Mouse (Mus musculus) urinary bladder, postnatal 25 days (tissue): Measurements from ENCODE around the gene Hes7.

Experiments
- DNase-seq: peaks from one replicate; pipeline ENCODE4 v3.0.0; 2022; ENCODE audit warnings: low spot score

Hes7 gene

GRCm38 (mm10) chr11:69101604-69102402 is 18.4 kb upstream of the Hes7 start:
- no peak for DNase-seq

DNA sequence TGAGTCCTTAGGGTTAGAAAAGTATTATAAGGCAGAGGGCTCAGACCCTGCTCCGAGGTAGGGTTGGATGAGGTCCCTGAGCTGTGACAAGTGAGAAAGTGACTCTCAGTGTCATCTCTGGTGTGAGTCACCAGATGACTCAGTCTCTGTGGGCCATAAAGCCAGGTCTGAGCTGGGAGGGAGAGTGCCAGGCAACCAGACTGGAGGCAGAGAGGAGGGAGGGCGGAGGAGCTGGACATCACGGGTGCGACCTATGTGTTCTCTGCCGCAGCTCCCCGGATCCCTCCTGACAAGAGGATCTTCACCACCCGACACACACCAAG is 17.8 kb upstream of the Hes7 start:
- no peak for DNase-seq

DNA sequence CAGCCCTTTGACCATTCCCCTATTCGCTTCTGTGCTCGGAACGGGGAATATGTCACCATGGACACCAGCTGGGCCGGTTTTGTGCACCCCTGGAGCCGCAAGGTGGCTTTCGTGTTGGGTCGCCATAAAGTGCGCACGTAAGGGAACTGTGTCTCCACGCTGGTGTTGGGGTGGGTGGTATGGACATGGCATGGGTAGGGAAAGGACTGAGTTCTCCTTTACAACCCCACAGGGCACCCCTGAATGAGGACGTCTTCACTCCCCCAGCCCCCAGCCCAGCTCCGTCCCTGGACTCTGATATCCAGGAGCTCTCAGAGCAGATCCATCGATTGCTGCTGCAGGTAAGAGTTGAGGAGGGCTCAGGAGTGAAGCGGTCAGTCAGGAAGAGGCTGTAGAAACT is 17.1 kb upstream of the Hes7 start:
- no peak for DNase-seq

- DNase-seq, result no peak
Measured at GRCm38 (mm10) chr11:69103531-69104435, 16.4 kb upstream of the Hes7 start.

- no peak for DNase-seq
Measured at GRCm38 (mm10) chr11:69104487-69104886, 15.7 kb upstream of the Hes7 start.

- no peak for DNase-seq
Measured at GRCm38 (mm10) chr11:69105227-69105626, 15.0 kb upstream of the Hes7 start.

DNA sequence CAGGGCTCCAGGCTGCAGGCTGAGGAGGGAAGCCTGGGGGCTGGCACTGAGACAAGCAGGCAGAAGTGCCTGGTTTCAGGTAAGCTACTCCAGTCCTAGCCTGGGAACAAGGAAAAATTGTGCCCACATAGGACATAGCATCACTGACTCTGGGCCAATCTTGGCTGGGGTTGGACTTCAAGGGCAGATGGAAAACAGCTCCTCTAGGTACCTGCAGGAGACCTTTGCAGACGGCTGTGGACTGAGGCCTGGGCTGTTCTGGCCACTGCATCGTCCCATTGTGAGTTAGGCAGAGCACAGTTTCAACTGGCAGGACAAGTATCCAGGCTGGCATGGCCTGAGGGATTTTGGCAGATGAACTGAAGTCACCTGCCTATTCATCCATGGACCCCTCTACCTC is 14.4 kb upstream of the Hes7 start:
- no peak for DNase-seq

- DNase-seq, result no peak
Measured at GRCm38 (mm10) chr11:69106299-69106698, 13.9 kb upstream of the Hes7 start.

GRCm38 (mm10) chr11:69106842-69107241 is 13.4 kb upstream of the Hes7 start:
- no peak for DNase-seq

GRCm38 (mm10) chr11:69107676-69108075 is 12.5 kb upstream of the Hes7 start:
- DNase-seq, result no peak

GRCm38 (mm10) chr11:69108223-69108622 is 12.0 kb upstream of the Hes7 start:
- DNase-seq, result no peak

DNA sequence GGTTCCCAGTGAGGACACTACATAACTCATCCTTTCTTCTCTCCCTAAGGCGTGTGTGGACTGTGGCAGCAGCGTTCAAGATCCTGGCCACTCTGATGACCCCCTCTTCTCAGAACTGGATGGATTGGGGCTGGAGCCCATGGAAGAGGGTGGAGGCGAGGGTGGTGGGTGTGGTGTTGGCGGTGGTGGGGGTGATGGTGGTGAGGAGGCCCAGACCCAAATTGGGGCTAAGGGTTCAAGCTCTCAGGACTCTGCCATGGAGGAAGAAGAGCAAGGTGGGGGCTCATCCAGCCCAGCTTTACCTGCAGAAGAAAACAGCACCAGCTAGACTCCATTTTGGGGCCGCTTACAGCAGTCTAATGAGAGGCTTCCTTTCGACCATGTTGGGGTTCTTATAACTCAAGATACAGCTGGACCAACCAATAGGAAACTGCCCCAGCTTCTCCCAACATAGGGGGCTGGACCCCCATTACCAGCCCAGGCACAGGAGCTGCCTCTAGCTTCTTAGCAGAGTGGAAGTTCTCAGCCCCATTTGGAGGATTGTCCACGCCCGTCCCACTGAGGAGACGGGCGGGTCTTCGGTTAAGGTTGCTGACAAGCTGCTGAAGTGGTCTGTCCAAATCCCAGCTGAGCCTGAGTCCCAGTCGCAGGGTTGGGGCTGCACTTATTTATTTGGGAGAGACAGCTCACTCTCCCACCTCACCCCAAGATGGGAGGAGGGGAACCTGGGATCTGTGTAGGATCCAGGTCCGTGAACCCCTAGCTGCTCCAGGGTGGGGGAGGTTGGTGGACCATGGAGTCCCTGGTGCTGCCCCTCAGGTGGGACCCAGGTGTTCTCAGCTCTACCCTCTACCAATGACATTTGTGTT is 10.9 kb upstream of the Hes7 start:
- no peak for DNase-seq

- peak; percentile 94 for DNase-seq
Measured at GRCm38 (mm10) chr11:69110319-69111046, 9.7 kb upstream of the Hes7 start.

- no peak for DNase-seq
Measured at GRCm38 (mm10) chr11:69111051-69111810, 9.0 kb upstream of the Hes7 start.

- DNase-seq, result no peak
Measured at GRCm38 (mm10) chr11:69111865-69112264, 8.3 kb upstream of the Hes7 start.

DNA sequence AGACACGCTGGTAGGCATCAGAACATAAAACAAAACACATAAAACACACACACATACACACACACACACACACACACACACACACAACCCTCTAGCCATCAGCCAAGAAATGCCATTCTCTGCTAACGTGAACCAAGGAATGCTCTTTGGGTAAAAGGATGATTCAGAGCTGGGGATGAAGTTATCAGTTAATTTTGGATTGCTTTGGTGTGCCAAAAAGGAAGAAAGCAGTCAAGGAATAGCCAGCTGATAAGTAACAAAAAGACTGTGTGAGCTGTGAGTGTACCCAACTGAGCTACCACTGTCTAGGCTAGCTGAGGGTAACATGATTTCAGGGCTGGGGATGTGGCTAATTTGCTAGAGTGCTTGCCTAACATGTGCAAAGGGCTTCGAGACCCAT is 6.2 kb upstream of the Hes7 start:
- DNase-seq, result no peak

DNA sequence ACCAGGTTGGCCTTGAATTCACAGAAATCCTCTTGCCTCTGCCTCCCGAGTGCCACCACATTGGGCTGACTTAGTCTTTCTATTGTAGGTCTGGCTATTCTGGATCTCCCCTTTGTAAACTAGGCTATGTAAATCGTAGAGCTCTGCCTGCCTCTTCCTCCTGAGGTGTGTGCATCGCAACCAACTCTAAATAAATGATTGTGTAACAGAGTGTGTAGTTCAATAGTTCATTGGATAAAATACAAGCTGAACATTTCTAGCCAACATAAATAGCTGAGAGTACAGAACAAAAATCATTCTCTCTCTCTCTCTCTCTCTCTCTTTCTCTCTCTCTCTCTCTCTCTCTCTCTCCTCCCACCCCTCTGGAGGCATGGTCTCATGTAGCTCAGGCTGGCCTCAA is 5.6 kb upstream of the Hes7 start:
- DNase-seq, result no peak

GRCm38 (mm10) chr11:69116843-69117242 is 3.4 kb upstream of the Hes7 start:
- DNase-seq, result no peak

DNA sequence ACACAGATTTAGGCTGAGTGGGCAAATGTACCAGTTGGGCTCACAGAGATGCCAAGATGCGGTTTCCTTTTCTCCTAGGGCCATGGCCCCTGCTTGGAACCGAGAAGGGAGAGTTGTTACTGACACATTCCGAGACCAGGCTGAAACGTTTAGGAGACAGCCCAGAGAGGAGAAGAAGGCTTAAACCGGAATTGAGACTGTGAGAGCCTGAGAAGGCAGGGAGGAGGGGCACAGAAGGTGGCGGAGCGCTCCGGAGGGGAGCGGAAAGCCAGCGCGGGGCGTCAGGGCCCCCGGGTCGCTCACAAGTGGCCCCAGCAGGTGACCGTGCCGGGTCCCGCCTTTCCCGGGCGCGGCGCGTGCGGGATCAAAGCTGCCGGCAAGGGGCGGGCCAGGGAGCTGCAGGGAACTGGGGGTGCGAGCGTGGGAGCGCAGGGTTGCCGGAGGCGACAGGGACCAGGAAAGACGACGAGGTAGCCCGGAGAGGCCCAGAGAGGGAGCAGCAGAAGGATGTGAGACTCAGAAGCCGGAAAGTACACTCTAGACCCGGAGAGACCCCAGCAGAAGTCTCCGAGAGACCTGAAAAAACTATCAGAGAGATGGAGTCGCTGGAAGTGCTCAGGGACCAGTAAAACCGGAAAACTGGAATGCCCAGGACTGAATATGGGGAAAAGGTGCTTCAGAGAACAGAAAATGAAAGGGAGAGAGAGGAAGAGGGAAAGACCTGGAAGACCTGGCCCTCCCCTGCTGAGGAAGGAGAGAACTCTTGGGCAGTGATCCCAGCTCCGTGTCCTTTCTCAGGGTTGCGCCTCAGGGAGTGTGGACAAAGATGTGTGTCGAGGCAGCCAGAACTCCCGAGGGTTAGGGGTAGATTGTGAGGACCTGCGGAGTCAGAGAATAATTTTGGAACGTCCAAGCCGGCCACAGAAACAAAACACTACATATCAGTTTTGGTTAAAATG is 2.2 kb upstream of the Hes7 start:
- peak; percentile 63 for DNase-seq

- peak; percentile 88 for DNase-seq
Measured at GRCm38 (mm10) chr11:69118765-69119164, 1.4 kb upstream of the Hes7 start.
